Mouse (Mus musculus) forebrain, embryonic 14.5 days (tissue): ENCODE results near the gene Pde4dip. TPM values are rescaled to one million over a fixed set of nuclear protein-coding genes. Genes with fewer than 3 reads are reported as not detected.

ENCODE experiments used
- ATAC-seq: fragments of 200-750 bp; cut with Nextera tagmentation; 2 replicates; pipeline ENCODE4 v1.8.0; 2017; ENCODE audit warnings: mild to moderate bottlenecking, moderate library complexity
- DNase-seq: peaks from one replicate; pipeline ENCODE4 v3.0.0-alpha.2; 2015; ENCODE audit warnings: low spot score
- H3K27ac ChIP-seq: fragments of 300-500 bp; sonication (generic); 2 replicates; pipeline ENCODE4 v1.5.1; 2014; ENCODE audit warnings: low read depth, mild to moderate bottlenecking, control low read depth, low read length, moderate library complexity
- H3K27me3 ChIP-seq: fragments of 300-500 bp; sonication (generic); replicated peaks from 2 replicates; pipeline ENCODE4 v1.6.1; 2014; ENCODE audit warnings: low read length, control low read depth, mixed read lengths; ENCODE audit not compliant: control insufficient read depth, insufficient read depth
- H3K36me3 ChIP-seq: fragments of 300-500 bp; sonication (generic); 2 replicates; pipeline ENCODE4 v1.6.1; 2014; ENCODE audit warnings: low read length, control low read depth; ENCODE audit not compliant: control insufficient read depth, insufficient read depth
- H3K4me1 ChIP-seq: fragments of 300-500 bp; sonication (generic); 2 replicates; pipeline ENCODE4 v1.6.1; 2014; ENCODE audit warnings: antibody characterized with exemption, low read length, control low read depth; ENCODE audit not compliant: control insufficient read depth, insufficient read depth
- H3K4me2 ChIP-seq: fragments of 300-500 bp; sonication (generic); 2 replicates; pipeline ENCODE4 v1.6.1; 2014; ENCODE audit warnings: mild to moderate bottlenecking, control low read depth, low read length
- H3K4me3 ChIP-seq: fragments of 300-500 bp; sonication (generic); 2 replicates; pipeline ENCODE4 v1.5.1; 2014; ENCODE audit warnings: low read depth, low read length, control low read depth
- H3K9ac ChIP-seq: fragments of 300-500 bp; sonication (generic); 2 replicates; pipeline ENCODE4 v1.6.1; 2014; ENCODE audit warnings: mild to moderate bottlenecking, low read length, control low read depth, moderate library complexity
- H3K9me3 ChIP-seq: fragments of 300-500 bp; sonication (generic); replicated peaks from 2 replicates; pipeline ENCODE4 v1.6.1; 2016; ENCODE audit warnings: low read length, control low read depth, mixed read lengths; ENCODE audit not compliant: control insufficient read depth
- WGBS: fragments of 180-500 bp; shearing (Covaris S2); extraction: QIAGEN DNeasy Blood & Tissue Kit; methylation state at CpG from one replicate; pipeline ENCODE4 v1.1.7; 2014; 5-methylcytosine and 5-hydroxymethylcytosine counted together
- polyA plus RNA-seq: library from polyadenylated mRNA; unstranded; fragments of >200 nt; fragmentation: Nextera tagmentation; extraction: Ambion mirVana; gene quantifications from 2 replicates; pipeline ENCODE4 v1.2.1, GENCODE M21; 2014

Gene Pde4dip
- polyA plus RNA-seq, 1 experiment from 2014 or later, result 50.6 TPM

DNA sequence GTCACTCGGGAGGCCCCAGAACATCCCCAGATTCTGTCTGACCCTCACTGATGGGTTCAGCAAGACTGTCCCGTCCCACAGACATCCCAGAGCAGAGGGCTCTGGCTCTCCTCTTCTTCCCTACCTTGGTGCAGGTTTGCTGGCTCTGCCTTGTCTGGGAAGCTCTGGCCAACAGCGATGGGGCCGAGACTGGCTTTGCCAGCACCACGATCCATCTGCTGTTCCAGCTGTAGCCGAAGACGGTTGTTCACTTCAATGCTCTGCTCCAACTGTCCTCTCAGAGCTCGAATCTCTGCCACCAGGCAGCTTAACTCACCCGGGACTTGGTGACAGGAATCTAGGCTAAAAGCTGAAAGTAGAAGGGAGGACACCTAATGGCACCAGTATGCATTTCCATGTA lies 191.6 kb downstream of the Pde4dip start:
- H3K4me3 ChIP-seq, result no peak overlapping the region
- no peak overlapping the region for H3K4me2 ChIP-seq
- ATAC-seq (no peak), DNase-seq (no peak)
- H3K36me3 ChIP-seq, result no peaks in the 10 kb centered on the region
- H3K4me1 ChIP-seq, result no peaks in the 10 kb centered on the region
- H3K27ac ChIP-seq, result no peak overlapping the region
- H3K9me3 ChIP-seq, result no peaks in the 10 kb centered on the region
- no peak overlapping the region for H3K9ac ChIP-seq
- no peaks in the 10 kb centered on the region for H3K27me3 ChIP-seq
- 83% methylated on average over 9 of the region's 9 CpGs for WGBS

DNA sequence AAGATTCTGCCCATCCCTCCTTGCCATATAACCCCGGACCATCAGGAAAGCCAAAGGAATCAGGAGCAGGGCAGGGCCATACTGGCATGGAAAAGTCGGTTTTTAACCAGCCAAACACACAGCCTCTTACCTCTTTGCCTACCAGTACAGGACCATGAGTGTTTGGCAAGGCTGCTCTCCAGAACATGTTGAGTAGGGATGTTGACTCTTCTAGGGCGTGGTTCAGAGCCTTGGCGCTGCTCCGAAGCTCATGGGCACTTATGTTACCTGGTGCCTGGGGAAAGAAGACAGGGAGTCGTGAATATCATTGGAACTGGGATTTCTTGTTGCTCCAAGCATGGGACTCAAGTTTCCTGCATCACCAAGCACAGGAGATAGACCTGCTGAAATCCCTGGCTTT lies 194.7 kb downstream of the Pde4dip start:
- Histone ChIP-seq H3K4me1 (no peaks in the 10 kb centered on the region), H3K4me2 (no peak overlapping the region), H3K27ac (no peak overlapping the region), H3K4me3 (no peak overlapping the region), H3K36me3 (no peaks in the 10 kb centered on the region), H3K9ac (no peak overlapping the region), H3K27me3 (no peaks in the 10 kb centered on the region), H3K9me3 (no peaks in the 10 kb centered on the region)
- 87% methylated on average over 6 of the region's 6 CpGs for WGBS
- ATAC-seq (no peak), DNase-seq (no peak)

DNA sequence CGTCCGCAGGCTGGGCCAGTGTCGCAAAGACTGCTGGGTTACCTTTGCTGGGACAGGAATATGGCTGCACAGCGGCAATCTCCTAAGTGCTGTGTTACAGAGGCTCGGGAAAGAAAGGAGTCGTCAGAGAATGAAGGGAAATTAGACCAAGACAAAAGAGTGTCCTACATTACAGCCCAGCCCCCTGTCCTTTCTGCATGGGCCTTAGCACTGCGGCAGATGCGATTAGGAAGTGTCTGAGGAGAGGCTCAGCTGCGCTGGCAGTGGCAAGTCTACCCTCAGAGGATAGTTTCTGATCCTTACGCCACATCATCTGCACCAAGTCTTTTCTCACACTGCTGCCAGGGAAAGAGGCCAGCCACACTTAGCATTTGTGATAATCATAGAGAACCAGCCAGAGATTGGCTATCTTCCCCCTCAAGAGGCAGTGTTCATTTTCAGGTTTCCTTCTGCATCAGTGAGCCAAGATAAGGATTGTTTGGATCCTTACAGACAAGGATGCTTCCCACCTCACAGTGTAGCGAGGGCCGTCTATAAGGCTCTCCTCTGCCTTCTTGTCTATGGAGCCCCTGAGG lies 197.0 kb downstream of the Pde4dip start:
- Histone ChIP-seq H3K4me3 (no peak overlapping the region), H3K9ac (no peak overlapping the region), H3K9me3 (no peaks in the 10 kb centered on the region), H3K36me3 (no peaks in the 10 kb centered on the region), H3K4me2 (no peak overlapping the region), H3K27me3 (no peaks in the 10 kb centered on the region), H3K27ac (no peak overlapping the region), H3K4me1 (no peaks in the 10 kb centered on the region)
- DNase-seq, result peak; percentile 24
- 48% methylated on average over 12 of the region's 12 CpGs for WGBS
- ATAC-seq, result no peak

DNA sequence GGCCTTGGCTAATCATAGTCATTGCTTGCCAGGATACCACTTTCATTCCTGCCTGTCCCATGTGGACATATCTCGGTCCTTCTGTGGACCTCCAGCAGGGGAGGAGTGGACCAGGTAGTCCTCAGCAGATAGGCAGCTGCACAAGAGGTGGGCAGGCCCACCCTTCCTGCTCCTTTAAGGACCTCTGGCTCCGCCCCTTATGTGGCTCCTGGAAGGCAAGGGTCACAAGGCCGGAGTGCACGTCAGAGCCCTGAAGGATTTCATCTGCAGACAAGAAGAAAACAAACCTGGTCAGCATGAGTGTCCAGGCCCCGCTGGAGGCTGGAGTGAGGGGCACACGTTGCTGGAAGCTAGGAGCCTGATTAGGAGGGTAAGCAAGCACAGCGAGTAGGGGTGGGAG lies 197.9 kb downstream of the Pde4dip start:
- H3K36me3 ChIP-seq, result no peaks in the 10 kb centered on the region
- H3K4me3 ChIP-seq, result no peak overlapping the region
- H3K9me3 ChIP-seq, result no peaks in the 10 kb centered on the region
- 71% methylated on average over 7 of the region's 7 CpGs for WGBS
- H3K4me2 ChIP-seq, result no peak overlapping the region
- DNase-seq (no peak), ATAC-seq (no peak)
- no peaks in the 10 kb centered on the region for H3K27me3 ChIP-seq
- no peak overlapping the region for H3K27ac ChIP-seq
- no peak overlapping the region for H3K9ac ChIP-seq
- no peaks in the 10 kb centered on the region for H3K4me1 ChIP-seq

DNA sequence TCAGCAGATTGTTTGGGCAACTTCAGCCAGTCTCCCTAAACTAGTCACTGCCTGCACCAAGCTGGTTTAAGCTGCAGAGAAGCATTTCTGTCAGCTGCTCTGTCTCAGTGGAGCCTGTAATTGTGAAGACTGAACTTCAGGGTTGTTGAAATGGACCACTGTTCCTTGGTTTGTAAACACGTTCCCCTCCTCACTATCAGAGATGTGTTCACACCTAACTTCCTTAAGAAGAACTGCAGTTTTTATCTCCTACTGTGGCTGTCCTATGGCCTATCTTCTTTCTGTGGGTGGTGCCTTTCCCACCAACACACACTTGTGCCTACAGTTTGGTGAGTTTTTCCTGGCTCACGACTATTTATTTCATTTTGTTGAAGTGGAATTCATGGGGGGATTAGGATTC lies 199.2 kb downstream of the Pde4dip start:
- Histone ChIP-seq H3K4me2 (no peak overlapping the region), H3K4me1 (no peaks in the 10 kb centered on the region), H3K4me3 (no peak overlapping the region), H3K36me3 (no peaks in the 10 kb centered on the region), H3K27me3 (no peaks in the 10 kb centered on the region), H3K27ac (no peak overlapping the region), H3K9me3 (no peaks in the 10 kb centered on the region), H3K9ac (no peak overlapping the region)
- 79% methylated on average over 2 of the region's 2 CpGs for WGBS
- DNase-seq, result no peak
- no peak for ATAC-seq

DNA sequence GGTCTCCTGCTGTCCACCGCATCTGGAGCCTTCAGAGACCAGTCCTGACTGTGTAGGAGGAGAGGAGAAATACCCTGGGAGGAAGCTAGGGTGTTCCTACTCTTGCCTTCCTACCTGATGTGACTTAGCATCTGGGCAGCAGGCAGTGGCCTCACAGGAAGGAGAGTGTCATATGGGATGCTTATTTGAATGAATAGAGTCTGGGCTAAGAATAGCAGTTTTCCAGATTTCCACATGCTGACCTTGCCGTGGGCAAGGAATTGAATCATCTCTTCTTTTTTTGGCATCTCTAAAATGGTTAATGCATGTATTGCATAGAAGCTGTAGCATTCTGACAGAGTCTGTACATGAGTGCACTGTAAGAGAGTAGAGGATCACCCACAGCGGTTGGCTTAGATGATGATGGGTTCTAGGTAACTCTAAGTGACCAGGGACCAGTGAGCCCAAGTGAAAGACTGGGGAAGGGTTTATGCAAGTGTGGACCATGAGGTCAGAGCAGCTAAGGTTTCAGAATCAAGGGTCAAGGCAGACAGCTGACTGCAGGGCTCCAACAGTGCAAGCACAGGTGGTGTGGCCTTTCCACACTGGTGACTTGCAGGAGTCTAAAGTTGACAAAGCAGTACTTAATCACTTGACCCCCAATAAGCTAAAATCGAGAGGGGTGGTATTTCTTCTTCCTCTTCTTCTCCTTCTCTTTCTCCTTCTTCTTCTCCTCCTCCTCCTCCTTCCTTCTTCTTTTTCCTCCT lies 202.0 kb downstream of the Pde4dip start:
- H3K36me3 ChIP-seq, result no peaks in the 10 kb centered on the region
- no peak overlapping the region for H3K9ac ChIP-seq
- H3K27ac ChIP-seq, result no peak overlapping the region
- no peak overlapping the region for H3K4me2 ChIP-seq
- ATAC-seq (no peak), DNase-seq (no peak)
- peaks cover 7% of the 10 kb centered on the region for H3K4me1 ChIP-seq
- no peaks in the 10 kb centered on the region for H3K9me3 ChIP-seq
- H3K4me3 ChIP-seq, result no peak overlapping the region
- 0 out of 2 replicates have a peak, but pooled peaks cover 3% of the 10 kb centered on the region for H3K27me3 ChIP-seq
- 85% methylated on average over 4 of the region's 4 CpGs for WGBS

DNA sequence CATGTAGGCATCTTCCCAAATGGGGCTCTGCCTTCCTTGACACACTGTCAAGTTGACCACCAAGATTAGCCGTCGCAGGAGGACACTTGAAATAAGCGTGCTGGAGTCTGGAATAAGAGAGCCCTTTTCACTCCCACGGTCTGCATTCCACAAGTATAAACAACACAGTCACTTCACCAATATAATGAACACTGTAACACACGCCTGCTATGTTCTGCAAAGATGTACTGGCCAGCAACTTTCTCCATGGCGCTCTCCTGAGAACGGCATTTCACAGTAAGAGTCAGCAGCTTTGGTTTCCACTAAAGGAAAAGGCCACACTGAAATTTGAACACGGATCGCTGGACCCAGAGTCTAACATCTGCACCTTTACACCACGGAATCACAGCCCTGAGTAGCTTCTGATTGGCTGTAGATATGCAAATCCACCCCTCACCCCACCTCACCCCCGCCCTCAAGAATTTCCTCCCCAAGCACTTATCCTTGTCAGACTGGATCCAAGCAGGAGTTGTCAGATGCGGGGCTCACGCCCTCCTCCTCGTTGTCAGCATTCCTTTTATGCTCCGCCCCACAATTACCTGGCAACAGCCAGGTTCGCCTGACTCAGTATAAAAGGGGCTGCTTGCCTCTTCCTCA lies 204.8 kb downstream of the Pde4dip start:
- Histone ChIP-seq H3K9ac (no peak overlapping the region), H3K4me3 (no peak overlapping the region), H3K9me3 (no peaks in the 10 kb centered on the region), H3K4me1 (peaks cover 7% of the 10 kb centered on the region), H3K27me3 (0 out of 2 replicates have a peak, but pooled peaks cover 3% of the 10 kb centered on the region), H3K36me3 (no peaks in the 10 kb centered on the region), H3K27ac (no peak overlapping the region), H3K4me2 (peak overlapping the region; percentile 9; the same call in 1 of the 2 replicates)
- 7% methylated on average over 16 of the region's 16 CpGs for WGBS
- no peak for ATAC-seq
- peak; percentile 15 for DNase-seq

DNA sequence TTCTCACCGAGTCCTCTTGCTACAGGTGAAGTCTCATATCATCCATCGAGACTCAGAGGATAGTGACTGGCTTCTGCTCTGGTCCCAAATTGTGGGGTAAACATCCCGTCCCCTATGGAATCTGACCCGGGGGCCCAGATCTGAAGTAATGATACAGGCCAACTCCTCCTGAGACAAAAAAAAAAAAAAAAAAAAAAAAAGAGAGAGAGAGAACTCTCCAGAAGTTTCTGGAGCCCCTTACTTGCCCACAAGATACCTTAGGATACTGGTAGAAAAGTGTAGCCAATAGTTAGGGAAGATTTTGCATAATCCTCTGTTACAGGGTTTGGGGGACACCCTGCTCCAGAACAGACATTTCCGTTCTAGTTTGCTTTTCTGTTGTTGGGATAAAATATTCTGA lies 205.9 kb downstream of the Pde4dip start:
- DNase-seq, result no peak
- H3K4me3 ChIP-seq, result no peak overlapping the region
- H3K36me3 ChIP-seq, result no peaks in the 10 kb centered on the region
- H3K9me3 ChIP-seq, result no peaks in the 10 kb centered on the region
- peaks cover 7% of the 10 kb centered on the region for H3K4me1 ChIP-seq
- no peak overlapping the region for H3K9ac ChIP-seq
- 0 out of 2 replicates have a peak overlapping the region, but pooled peaks have one; percentile 64 for H3K4me2 ChIP-seq
- no peak overlapping the region for H3K27ac ChIP-seq
- 0 out of 2 replicates have a peak, but pooled peaks cover 3% of the 10 kb centered on the region for H3K27me3 ChIP-seq
- WGBS, result 25% methylated on average over 5 of the region's 5 CpGs
- no peak for ATAC-seq

DNA sequence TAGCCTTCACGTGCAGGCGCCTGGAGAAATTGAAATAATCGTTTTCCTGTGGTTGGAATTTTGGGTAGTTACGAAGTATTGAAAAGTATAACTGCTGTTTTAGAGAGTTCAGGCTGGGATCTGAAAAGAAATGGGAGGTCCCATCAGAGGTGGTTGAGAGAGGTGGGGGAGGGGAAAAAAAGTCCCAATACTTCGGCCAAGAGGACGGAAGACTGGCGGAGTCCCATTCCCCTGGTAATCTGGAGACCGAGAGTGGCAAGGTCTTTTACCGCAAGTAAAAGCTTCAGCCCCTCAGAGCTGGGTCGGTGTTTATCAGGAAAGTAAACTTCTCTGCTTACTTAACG lies 206.4 kb downstream of the Pde4dip start:
- Histone ChIP-seq H3K36me3 (no peaks in the 10 kb centered on the region), H3K4me2 (peak overlapping the region; percentile 64), H3K4me1 (peaks cover 7% of the 10 kb centered on the region), H3K27ac (no peak overlapping the region), H3K9me3 (no peaks in the 10 kb centered on the region), H3K9ac (no peak overlapping the region), H3K27me3 (0 out of 2 replicates have a peak, but pooled peaks cover 3% of the 10 kb centered on the region), H3K4me3 (peak overlapping the region; percentile 34)
- ATAC-seq, result no peak
- WGBS, result 2% methylated on average over 11 of the region's 11 CpGs
- DNase-seq, result no peak
